Mouse (Mus musculus): ENCODE data around the gene Gm21992.

GRCm38 (mm10) chr19:4697121-4697520, 114.3 kb downstream of the Gm21992 start:
- TF ChIP-seq CTCF (conservative IDR thresholded peaks at IDR 0.05; ENCODE audit: insufficient read depth, insufficient read length, low read depth, low read length) (no peak), POLR2A (IDR thresholded peaks at IDR 0.05; ENCODE audit: low read depth, low read length) (no peak)

Measured in kidney, adult 2 months (tissue).